Mouse (Mus musculus): ENCODE measurements around the gene Selenom. TPM values are rescaled to one million over a fixed set of nuclear protein-coding genes. Genes with fewer than 3 reads are reported as not detected.

Selenom gene
- polyA plus RNA-seq, 1 experiment from 2014 or later: 215 TPM

- Histone ChIP-seq H3K36me3 (ENCODE audit: control insufficient read depth, insufficient read depth, low read length) (peaks cover 69% of the 10 kb centered on the region), H3K9ac (ENCODE audit: low read depth, low read length) (no peak overlapping the region), H3K27ac (replicated peaks; ENCODE audit: low read depth, low read length) (no peak overlapping the region), H3K9me3 (ENCODE audit: control insufficient read depth, low read length) (no peaks in the 10 kb centered on the region), H3K4me1 (ENCODE audit: control insufficient read depth, insufficient read depth, low read length) (peaks cover 8% of the 10 kb centered on the region), H3K4me3 (ENCODE audit: low read depth, low read length) (no peak overlapping the region), H3K27me3 (replicated peaks; ENCODE audit: control insufficient read depth, insufficient read depth, low read length) (no peaks in the 10 kb centered on the region), H3K4me2 (ENCODE audit: low read depth, low read length) (no peak overlapping the region)
- DNase-seq (ENCODE audit: low spot score): no peak
- WGBS: 85% methylated on average over 6 of the region's 6 CpGs
- no peak for ATAC-seq (ENCODE audit: low read depth)
These were observed 17.1 kb downstream of the Selenom start for GRCm38 (mm10) chr11:3531634-3532033.

GRCm38 (mm10) chr11:3532101-3532931, 17.8 kb downstream of the Selenom start:
- Histone ChIP-seq H3K9ac (ENCODE audit: low read depth, low read length) (no peak overlapping the region), H3K36me3 (ENCODE audit: control insufficient read depth, insufficient read depth, low read length) (peaks cover 67% of the 10 kb centered on the region), H3K4me3 (ENCODE audit: low read depth, low read length) (no peak overlapping the region), H3K27ac (replicated peaks; ENCODE audit: low read depth, low read length) (no peak overlapping the region), H3K9me3 (ENCODE audit: control insufficient read depth, low read length) (no peaks in the 10 kb centered on the region), H3K4me1 (ENCODE audit: control insufficient read depth, insufficient read depth, low read length) (peaks cover 13% of the 10 kb centered on the region), H3K27me3 (replicated peaks; ENCODE audit: control insufficient read depth, insufficient read depth, low read length) (no peaks in the 10 kb centered on the region), H3K4me2 (ENCODE audit: low read depth, low read length) (no peak overlapping the region)
- DNase-seq (ENCODE audit: low spot score): no peak
- WGBS: 93% methylated on average over 16 of the region's 16 CpGs
- no peak for ATAC-seq (ENCODE audit: low read depth)

- DNase-seq (ENCODE audit: low spot score) (no peak), ATAC-seq (ENCODE audit: low read depth) (no peak)
- Histone ChIP-seq H3K27ac (replicated peaks; ENCODE audit: low read depth, low read length) (no peak overlapping the region), H3K4me2 (ENCODE audit: low read depth, low read length) (no peak overlapping the region), H3K4me1 (ENCODE audit: control insufficient read depth, insufficient read depth, low read length) (peaks cover 21% of the 10 kb centered on the region), H3K36me3 (ENCODE audit: control insufficient read depth, insufficient read depth, low read length) (peaks cover 56% of the 10 kb centered on the region), H3K9me3 (ENCODE audit: control insufficient read depth, low read length) (no peaks in the 10 kb centered on the region), H3K4me3 (ENCODE audit: low read depth, low read length) (no peak overlapping the region), H3K9ac (ENCODE audit: low read depth, low read length) (no peak overlapping the region), H3K27me3 (replicated peaks; ENCODE audit: control insufficient read depth, insufficient read depth, low read length) (no peaks in the 10 kb centered on the region)
- WGBS: 87% methylated on average over 17 of the region's 17 CpGs
These were observed 19.0 kb downstream of the Selenom start for GRCm38 (mm10) chr11:3533406-3533932.

- Histone ChIP-seq H3K36me3 (ENCODE audit: control insufficient read depth, insufficient read depth, low read length) (peaks cover 41% of the 10 kb centered on the region), H3K9ac (ENCODE audit: low read depth, low read length) (peak overlapping the region; percentile 51; the same call in 1 of the 2 replicates), H3K27ac (replicated peaks; ENCODE audit: low read depth, low read length) (peak overlapping the region; percentile 95), H3K4me1 (ENCODE audit: control insufficient read depth, insufficient read depth, low read length) (peaks cover 23% of the 10 kb centered on the region), H3K4me3 (ENCODE audit: low read depth, low read length) (peak overlapping the region; percentile 43), H3K27me3 (replicated peaks; ENCODE audit: control insufficient read depth, insufficient read depth, low read length) (no peaks in the 10 kb centered on the region), H3K9me3 (ENCODE audit: control insufficient read depth, low read length) (no peaks in the 10 kb centered on the region), H3K4me2 (ENCODE audit: low read depth, low read length) (peak overlapping the region; percentile 68)
- DNase-seq (ENCODE audit: low spot score) (no peak), ATAC-seq (ENCODE audit: low read depth) (no peak; the same call in 1 of the 2 replicates)
- WGBS: 11% methylated on average over 8 of the region's 8 CpGs
These were observed 20.5 kb downstream of the Selenom start for GRCm38 (mm10) chr11:3534956-3535355.

- Histone ChIP-seq H3K9me3 (ENCODE audit: control insufficient read depth, low read length) (no peaks in the 10 kb centered on the region), H3K27me3 (replicated peaks; ENCODE audit: control insufficient read depth, insufficient read depth, low read length) (no peaks in the 10 kb centered on the region), H3K4me3 (ENCODE audit: low read depth, low read length) (peak overlapping the region; percentile 43), H3K9ac (ENCODE audit: low read depth, low read length) (peak overlapping the region; percentile 72), H3K4me2 (ENCODE audit: low read depth, low read length) (peak overlapping the region; percentile 68), H3K36me3 (ENCODE audit: control insufficient read depth, insufficient read depth, low read length) (peaks cover 35% of the 10 kb centered on the region), H3K4me1 (ENCODE audit: control insufficient read depth, insufficient read depth, low read length) (peaks cover 23% of the 10 kb centered on the region), H3K27ac (replicated peaks; ENCODE audit: low read depth, low read length) (peak overlapping the region; percentile 95)
- DNase-seq (ENCODE audit: low spot score): peak; percentile 97
- peak; percentile 90 for ATAC-seq (ENCODE audit: low read depth)
- 0% methylated on average over 18 of the region's 36 CpGs for whole genome bisulfite sequencing
These were observed 21.0 kb downstream of the Selenom start for GRCm38 (mm10) chr11:3535406-3535986.

- DNase-seq (ENCODE audit: low spot score) (no peak), ATAC-seq (ENCODE audit: low read depth) (no peak)
- Histone ChIP-seq H3K36me3 (ENCODE audit: control insufficient read depth, insufficient read depth, low read length) (peaks cover 29% of the 10 kb centered on the region), H3K4me1 (ENCODE audit: control insufficient read depth, insufficient read depth, low read length) (peaks cover 23% of the 10 kb centered on the region), H3K9ac (ENCODE audit: low read depth, low read length) (peak overlapping the region; percentile 72), H3K4me2 (ENCODE audit: low read depth, low read length) (peak overlapping the region; percentile 68), H3K27ac (replicated peaks; ENCODE audit: low read depth, low read length) (peak overlapping the region; percentile 95), H3K9me3 (ENCODE audit: control insufficient read depth, low read length) (no peaks in the 10 kb centered on the region), H3K4me3 (ENCODE audit: low read depth, low read length) (peak overlapping the region; percentile 43), H3K27me3 (replicated peaks; ENCODE audit: control insufficient read depth, insufficient read depth, low read length) (no peaks in the 10 kb centered on the region)
- WGBS: 23% methylated on average over 5 of the region's 5 CpGs
These were observed 21.6 kb downstream of the Selenom start for GRCm38 (mm10) chr11:3536082-3536481.

- Histone ChIP-seq H3K9ac (ENCODE audit: low read depth, low read length) (no peak overlapping the region), H3K4me3 (ENCODE audit: low read depth, low read length) (no peak overlapping the region; the same call in 1 of the 2 replicates), H3K9me3 (ENCODE audit: control insufficient read depth, low read length) (no peaks in the 10 kb centered on the region), H3K27me3 (replicated peaks; ENCODE audit: control insufficient read depth, insufficient read depth, low read length) (no peaks in the 10 kb centered on the region), H3K4me1 (ENCODE audit: control insufficient read depth, insufficient read depth, low read length) (peaks cover 23% of the 10 kb centered on the region), H3K4me2 (ENCODE audit: low read depth, low read length) (peak overlapping the region; percentile 68), H3K36me3 (ENCODE audit: control insufficient read depth, insufficient read depth, low read length) (peaks cover 22% of the 10 kb centered on the region), H3K27ac (replicated peaks; ENCODE audit: low read depth, low read length) (no peak overlapping the region)
- ATAC-seq (ENCODE audit: low read depth) (no peak), DNase-seq (ENCODE audit: low spot score) (no peak)
- 90% methylated on average over 5 of the region's 5 CpGs for WGBS
These were observed 22.4 kb downstream of the Selenom start for GRCm38 (mm10) chr11:3536745-3537333.

- peak overlapping the region; percentile 76; the same call in 1 of the 2 replicates for H3K9ac ChIP-seq (ENCODE audit: low read depth, low read length)
- H3K4me3 ChIP-seq (ENCODE audit: low read depth, low read length): peak overlapping the region; percentile 68
- no peak overlapping the region for H3K27ac ChIP-seq (replicated peaks; ENCODE audit: low read depth, low read length)
- H3K4me2 ChIP-seq (ENCODE audit: low read depth, low read length): peak overlapping the region; percentile 68
- no peaks in the 10 kb centered on the region for H3K27me3 ChIP-seq (replicated peaks; ENCODE audit: control insufficient read depth, insufficient read depth, low read length)
- no peaks in the 10 kb centered on the region for H3K9me3 ChIP-seq (ENCODE audit: control insufficient read depth, low read length)
- no peak for ATAC-seq (ENCODE audit: low read depth)
- 84% methylated on average over 3 of the region's 3 CpGs for WGBS
- peaks cover 13% of the 10 kb centered on the region for H3K36me3 ChIP-seq (ENCODE audit: control insufficient read depth, insufficient read depth, low read length)
- DNase-seq (ENCODE audit: low spot score): no peak
- H3K4me1 ChIP-seq (ENCODE audit: control insufficient read depth, insufficient read depth, low read length): peaks cover 30% of the 10 kb centered on the region
These were observed 23.2 kb downstream of the Selenom start for GRCm38 (mm10) chr11:3537711-3538110.

All from embryonic facial prominence, embryonic 14.5 days (tissue).